19 mouse cellular contexts compared by ENCODE assay signal in the genomic region with DNA sequence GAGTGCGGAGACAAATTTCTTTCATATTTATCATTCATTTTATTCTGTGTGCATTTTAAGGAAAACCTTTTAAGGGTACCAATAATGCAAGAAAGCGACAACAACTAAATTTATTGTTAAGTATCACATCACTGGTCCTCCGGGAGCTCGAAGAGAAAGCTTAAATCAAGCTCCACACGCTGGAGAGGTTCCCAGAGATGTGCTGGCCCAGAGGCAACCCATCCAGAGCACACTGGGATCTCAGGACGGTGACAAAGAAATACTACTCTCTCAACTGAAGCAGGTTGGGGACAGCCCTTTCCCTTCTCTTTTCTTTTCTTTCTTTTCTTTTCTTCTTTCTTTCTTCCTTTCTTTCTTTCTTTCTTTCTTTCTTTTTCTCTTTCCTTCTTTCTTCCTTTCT.
DNase-seq lines count a peak whose midpoint lies in the region; ATAC-seq and TF ChIP-seq lines count a peak whose summit lies in the region.
"Had no signal": no experiment of that assay in that cellular context is flagged by ENCODE, and none has a peak within 500 bp of the region (broad histone marks: within the 10 kb centered on the region; RNA-seq: fewer than 3 reads in every experiment).

No protein-coding gene starts in this region.

- no peak overlapping the region for H3K9ac ChIP-seq in kidney, embryonic 16.5 days (replicated peaks; ENCODE audit: low read length)
- no peak overlapping the region for H3K9ac ChIP-seq in forebrain, embryonic 13.5 days
- H3K9ac ChIP-seq in hindbrain, embryonic 13.5 days: no peak overlapping the region
- no peak overlapping the region for H3K9ac ChIP-seq in liver, embryonic 11.5 days (ENCODE audit: low read depth, low read length)
- H3K9ac ChIP-seq: liver, embryonic 12.5 days; neural tube, embryonic 12.5 days had no signal

- TF ChIP-seq POLR2A in kidney, adult 2 months (IDR thresholded peaks at IDR 0.05; ENCODE audit: low read depth, low read length): no peak

- DNase-seq in kidney, adult 2 months: no peak
- no peak for DNase-seq in forebrain, embryonic 10.5 days (ENCODE audit: extremely low spot score, low spot score)
- DNase-seq in adrenal gland, postnatal 10 days: no peak
- DNase-seq in liver, embryonic 11.5 days (ENCODE audit: low spot score): no peak
- DNase-seq: adrenal gland, postnatal 14 days; heart, postnatal 4 days; kidney, postnatal 14 days; left cerebral cortex, postnatal 4 days; spleen, adult 18-20 months; thymus, postnatal 25 days had no signal

- H3K27ac ChIP-seq in kidney, adult 2 months (ENCODE audit: insufficient read depth, low read depth, low read length): peak overlapping the region; percentile 80; the same call in 1 of the 2 replicates
- H3K27ac ChIP-seq in kidney, embryonic 16.5 days (ENCODE audit: low read length): no peak overlapping the region
- H3K27ac ChIP-seq in forebrain, embryonic 10.5 days: peak overlapping the region; percentile 87
- H3K27ac ChIP-seq in forebrain, embryonic 13.5 days: peak overlapping the region; percentile 85
- peak overlapping the region; percentile 44; the same call in 1 of the 2 replicates for H3K27ac ChIP-seq in hindbrain, embryonic 13.5 days
- H3K27ac ChIP-seq in liver, embryonic 11.5 days (ENCODE audit: low read depth, low read length): no peak overlapping the region
- H3K27ac ChIP-seq: heart, embryonic 10.5 days; liver, embryonic 12.5 days; neural tube, embryonic 12.5 days had no signal

- 52% methylated on average over 6 of the region's 6 CpGs for WGBS in kidney, adult 2 months
- 43% methylated on average over 6 of the region's 6 CpGs for WGBS in kidney, embryonic 16.5 days
- WGBS in forebrain, embryonic 10.5 days: 30% methylated on average over 6 of the region's 6 CpGs
- WGBS in forebrain, embryonic 13.5 days: 20% methylated on average over 6 of the region's 6 CpGs
- 44% methylated on average over 6 of the region's 6 CpGs for WGBS in hindbrain, embryonic 13.5 days
- WGBS in liver, embryonic 11.5 days: 82% methylated on average over 6 of the region's 6 CpGs

- H3K36me3 ChIP-seq in kidney, adult 2 months (ENCODE audit: control insufficient read depth, insufficient read depth, low read length): no peaks in the 10 kb centered on the region
- H3K36me3 ChIP-seq in kidney, embryonic 16.5 days (ENCODE audit: insufficient read depth, low read length): no peaks in the 10 kb centered on the region
- no peaks in the 10 kb centered on the region for H3K36me3 ChIP-seq in forebrain, embryonic 10.5 days (replicated peaks)
- no peaks in the 10 kb centered on the region for H3K36me3 ChIP-seq in forebrain, embryonic 13.5 days (ENCODE audit: poor library complexity, severe bottlenecking)
- no peaks in the 10 kb centered on the region for H3K36me3 ChIP-seq in hindbrain, embryonic 13.5 days
- no peaks in the 10 kb centered on the region for H3K36me3 ChIP-seq in liver, embryonic 11.5 days (ENCODE audit: control insufficient read depth, insufficient read depth, low read length)
- H3K36me3 ChIP-seq: heart, embryonic 10.5 days; liver, embryonic 12.5 days; neural tube, embryonic 12.5 days had no signal

- no peak overlapping the region for H3K4me2 ChIP-seq in kidney, embryonic 16.5 days (replicated peaks; ENCODE audit: low read depth, low read length)
- H3K4me2 ChIP-seq in forebrain, embryonic 13.5 days: peak overlapping the region; percentile 22; the same call in 1 of the 2 replicates
- H3K4me2 ChIP-seq in hindbrain, embryonic 13.5 days: no peak overlapping the region
- no peak overlapping the region for H3K4me2 ChIP-seq in liver, embryonic 11.5 days
- H3K4me2 ChIP-seq: liver, embryonic 12.5 days; neural tube, embryonic 12.5 days had no signal

- no peaks in the 10 kb centered on the region for H3K27me3 ChIP-seq in kidney, adult 2 months (replicated peaks; ENCODE audit: control insufficient read depth, insufficient read depth, low read length)
- H3K27me3 ChIP-seq in kidney, embryonic 16.5 days (ENCODE audit: insufficient read depth, low read length): no peaks in the 10 kb centered on the region
- no peaks in the 10 kb centered on the region for H3K27me3 ChIP-seq in forebrain, embryonic 10.5 days (ENCODE audit: poor library complexity, severe bottlenecking)
- no peaks in the 10 kb centered on the region for H3K27me3 ChIP-seq in forebrain, embryonic 13.5 days
- H3K27me3 ChIP-seq in hindbrain, embryonic 13.5 days: no peaks in the 10 kb centered on the region
- H3K27me3 ChIP-seq in liver, embryonic 11.5 days (replicated peaks; ENCODE audit: control insufficient read depth, insufficient read depth, low read length): no peaks in the 10 kb centered on the region
- H3K27me3 ChIP-seq: liver, embryonic 12.5 days; neural tube, embryonic 12.5 days had no signal

- peaks cover 30% of the 10 kb centered on the region for H3K4me1 ChIP-seq in kidney, adult 2 months (ENCODE audit: control insufficient read depth, insufficient read depth, low read length)
- H3K4me1 ChIP-seq in kidney, embryonic 16.5 days (ENCODE audit: insufficient read depth, low read length): peaks cover 31% of the 10 kb centered on the region
- H3K4me1 ChIP-seq in forebrain, embryonic 10.5 days: peaks cover 64% of the 10 kb centered on the region
- H3K4me1 ChIP-seq in forebrain, embryonic 13.5 days: peaks cover 49% of the 10 kb centered on the region
- H3K4me1 ChIP-seq in hindbrain, embryonic 13.5 days (replicated peaks): peaks cover 35% of the 10 kb centered on the region
- H3K4me1 ChIP-seq in liver, embryonic 11.5 days (replicated peaks; ENCODE audit: control insufficient read depth, insufficient read depth, low read length): no peaks in the 10 kb centered on the region; the same call in none of the 2 replicates

- no peaks in the 10 kb centered on the region for H3K9me3 ChIP-seq in kidney, embryonic 16.5 days (ENCODE audit: low read length)
- H3K9me3 ChIP-seq in forebrain, embryonic 10.5 days: no peaks in the 10 kb centered on the region
- H3K9me3 ChIP-seq in forebrain, embryonic 13.5 days (replicated peaks): no peaks in the 10 kb centered on the region
- H3K9me3 ChIP-seq in hindbrain, embryonic 13.5 days: no peaks in the 10 kb centered on the region
- H3K9me3 ChIP-seq in liver, embryonic 11.5 days (ENCODE audit: control insufficient read depth, low read length): no peaks in the 10 kb centered on the region
- H3K9me3 ChIP-seq: heart, embryonic 10.5 days; liver, embryonic 12.5 days; neural tube, embryonic 12.5 days had no signal

- no peak for TF ChIP-seq CTCF in kidney, adult 2 months (conservative IDR thresholded peaks at IDR 0.05; ENCODE audit: insufficient read depth, insufficient read length, low read depth, low read length)

- no peak for ATAC-seq in kidney, embryonic 16.5 days (ENCODE audit: low FRiP score, low TSS enrichment)
- no peak for ATAC-seq in forebrain, embryonic 13.5 days
- no peak for ATAC-seq in hindbrain, embryonic 13.5 days (ENCODE audit: low FRiP score)
- no peak for ATAC-seq in liver, embryonic 11.5 days (replicated peaks; ENCODE audit: low FRiP score)
- ATAC-seq: CD4-positive, CD25-positive, alpha-beta regulatory T cell, adult 4 months; intestine, postnatal 0 days; liver, embryonic 12.5 days; lung, postnatal 0 days had no signal

- no peak overlapping the region for H3K4me3 ChIP-seq in kidney, adult 2 months (ENCODE audit: insufficient read depth, low read depth, low read length)
- no peak overlapping the region for H3K4me3 ChIP-seq in kidney, embryonic 16.5 days (ENCODE audit: low read length)
- peak overlapping the region; percentile 2; the same call in 1 of the 2 replicates for H3K4me3 ChIP-seq in forebrain, embryonic 10.5 days
- H3K4me3 ChIP-seq in forebrain, embryonic 13.5 days: no peak overlapping the region
- no peak overlapping the region for H3K4me3 ChIP-seq in hindbrain, embryonic 13.5 days
- H3K4me3 ChIP-seq in liver, embryonic 11.5 days (ENCODE audit: low read depth, low read length): no peak overlapping the region
- H3K4me3 ChIP-seq: heart, embryonic 10.5 days; liver, embryonic 12.5 days; neural tube, embryonic 12.5 days had no signal

Comparison
In these comparisons a context has a peak if more than half of its experiments do, and no peak if none do; other contexts are left out.
1. H3K27ac ChIP-seq: peak in kidney, adult 2 months (single experiment), forebrain, embryonic 10.5 days (single experiment), forebrain, embryonic 13.5 days (single experiment) and hindbrain, embryonic 13.5 days (single experiment); none in kidney, embryonic 16.5 days (single experiment) and liver, embryonic 11.5 days (single experiment).